Mouse (Mus musculus): Measurements from ENCODE around the gene Lman2. TPM values are rescaled to one million over a fixed set of nuclear protein-coding genes. Genes with fewer than 3 reads are reported as not detected.

Lman2 gene
- polyA plus RNA-seq, 1 experiment from 2014 or later = 45.0 TPM

DNA sequence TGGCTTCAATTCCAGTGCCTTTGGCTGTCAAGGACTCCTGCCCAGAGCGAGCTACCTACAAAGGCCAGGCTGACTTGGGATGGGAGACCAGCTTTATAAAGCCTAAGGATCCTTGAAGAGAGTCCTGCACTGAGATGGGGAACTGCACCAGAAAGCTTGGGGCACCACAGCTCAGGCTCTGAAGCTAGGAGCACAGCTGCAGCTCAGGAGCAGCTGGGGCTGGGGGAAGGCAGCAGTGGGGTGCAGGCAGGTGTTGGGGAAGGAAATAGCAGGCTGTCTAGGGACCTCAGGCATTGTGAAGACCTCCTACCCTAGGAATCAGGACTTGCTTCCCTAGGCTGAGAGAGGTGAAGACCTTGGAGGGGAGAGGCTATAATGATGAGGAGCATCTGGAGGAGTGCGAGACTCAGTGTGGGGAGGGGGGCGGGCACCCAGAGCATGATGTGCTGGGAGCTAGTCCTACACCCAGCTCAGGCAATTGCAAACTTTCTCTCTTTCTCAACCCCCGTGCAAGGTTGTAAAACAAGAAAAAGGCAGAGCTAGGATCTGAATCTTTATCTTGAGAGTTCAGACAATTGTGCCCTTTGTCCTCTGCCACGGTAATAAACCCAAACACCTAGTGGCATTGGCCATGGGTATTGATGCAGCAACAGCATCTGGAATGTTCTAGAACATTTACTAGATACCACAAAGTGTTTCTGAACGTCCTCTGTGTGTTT lies 11.8 kb upstream of the Lman2 start:
- H3K9ac ChIP-seq (ENCODE audit: low read length) = no peak overlapping the region
- H3K4me1 ChIP-seq (ENCODE audit: control insufficient read depth, insufficient read depth, low read length) = no peaks in the 10 kb centered on the region
- no peak for ATAC-seq
- H3K9me3 ChIP-seq (replicated peaks; ENCODE audit: control insufficient read depth, low read length) = no peaks in the 10 kb centered on the region
- no peak overlapping the region for H3K4me3 ChIP-seq (ENCODE audit: low read depth, low read length)
- H3K36me3 ChIP-seq (ENCODE audit: control insufficient read depth, insufficient read depth, low read length) = no peaks in the 10 kb centered on the region
- 70% methylated on average over 6 of the region's 6 CpGs for whole genome bisulfite sequencing
- no peak overlapping the region for H3K27ac ChIP-seq (ENCODE audit: low read depth, low read length)
- no peak overlapping the region for H3K4me2 ChIP-seq (ENCODE audit: low read length)
- H3K27me3 ChIP-seq (replicated peaks; ENCODE audit: control insufficient read depth, insufficient read depth, low read length) = peaks cover 20% of the 10 kb centered on the region
- no peak for DNase-seq (ENCODE audit: low spot score)

DNA sequence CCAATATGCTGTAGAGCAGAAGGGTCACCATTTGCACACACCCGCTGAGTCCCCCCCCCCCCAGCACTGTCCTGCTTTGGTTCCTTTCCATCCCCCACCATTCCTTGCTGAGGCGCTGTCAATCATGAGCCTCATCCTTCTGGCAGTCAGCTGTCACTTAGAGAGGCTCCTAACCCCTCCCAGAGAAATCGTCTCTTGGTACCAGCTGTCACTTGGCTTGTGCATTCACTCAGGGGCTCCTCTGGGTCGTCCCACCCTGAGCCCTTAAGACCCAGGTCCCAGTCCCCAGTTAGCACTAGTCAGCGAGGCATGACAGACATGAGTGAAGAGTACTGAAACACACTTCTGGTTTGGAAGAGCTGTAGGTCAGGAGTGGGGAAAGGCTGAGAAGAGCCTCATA lies 9.2 kb upstream of the Lman2 start:
- 0 out of 2 replicates have a peak, but pooled peaks cover 6% of the 10 kb centered on the region for H3K27me3 ChIP-seq (replicated peaks; ENCODE audit: control insufficient read depth, insufficient read depth, low read length)
- no peaks in the 10 kb centered on the region for H3K4me1 ChIP-seq (ENCODE audit: control insufficient read depth, insufficient read depth, low read length)
- H3K4me2 ChIP-seq (ENCODE audit: low read length) = no peak overlapping the region
- DNase-seq (ENCODE audit: low spot score) = no peak
- WGBS = 52% methylated on average over 4 of the region's 5 CpGs
- no peaks in the 10 kb centered on the region for H3K9me3 ChIP-seq (replicated peaks; ENCODE audit: control insufficient read depth, low read length)
- H3K9ac ChIP-seq (ENCODE audit: low read length) = no peak overlapping the region
- H3K36me3 ChIP-seq (ENCODE audit: control insufficient read depth, insufficient read depth, low read length) = no peaks in the 10 kb centered on the region
- no peak for ATAC-seq
- no peak overlapping the region for H3K4me3 ChIP-seq (ENCODE audit: low read depth, low read length)
- no peak overlapping the region for H3K27ac ChIP-seq (ENCODE audit: low read depth, low read length)

DNA sequence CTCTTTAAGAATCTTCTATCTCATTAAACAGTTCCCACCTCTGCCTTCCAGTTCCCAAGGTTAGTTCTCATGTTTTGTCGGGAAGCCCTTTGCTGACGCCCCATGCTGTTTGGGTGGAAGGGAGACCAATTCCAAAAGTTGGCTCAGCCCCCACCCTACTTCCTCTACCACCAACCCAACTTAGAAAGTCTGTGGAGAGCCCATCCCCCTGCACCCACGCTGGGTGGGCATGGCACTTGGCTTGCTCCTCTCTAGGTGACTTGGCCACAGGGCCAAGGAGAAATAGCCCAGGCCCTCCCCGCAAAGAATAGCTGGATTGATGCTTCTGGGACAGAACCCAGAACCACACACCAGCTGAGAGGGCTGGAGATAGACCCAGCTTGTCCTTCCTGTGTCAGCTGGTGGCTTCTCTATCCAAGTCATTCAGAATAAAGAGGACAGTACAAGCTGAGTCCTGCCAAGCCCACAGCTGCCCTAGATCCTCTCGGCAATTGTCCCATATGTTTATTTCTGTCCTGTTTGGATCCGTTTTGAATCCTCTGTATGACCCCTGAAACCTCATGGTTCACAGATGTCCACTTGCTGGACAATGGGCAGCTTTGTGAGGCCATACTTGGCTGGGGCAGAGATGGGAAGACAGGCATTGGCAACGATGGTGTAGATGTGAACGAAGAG lies 8.6 kb upstream of the Lman2 start:
- no peak overlapping the region for H3K9ac ChIP-seq (ENCODE audit: low read length)
- no peak for DNase-seq (ENCODE audit: low spot score)
- ATAC-seq = no peak
- H3K36me3 ChIP-seq (ENCODE audit: control insufficient read depth, insufficient read depth, low read length) = no peaks in the 10 kb centered on the region
- 0 out of 2 replicates have a peak, but pooled peaks cover 6% of the 10 kb centered on the region for H3K27me3 ChIP-seq (replicated peaks; ENCODE audit: control insufficient read depth, insufficient read depth, low read length)
- H3K9me3 ChIP-seq (replicated peaks; ENCODE audit: control insufficient read depth, low read length) = no peaks in the 10 kb centered on the region
- H3K27ac ChIP-seq (ENCODE audit: low read depth, low read length) = no peak overlapping the region
- H3K4me3 ChIP-seq (ENCODE audit: low read depth, low read length) = no peak overlapping the region
- no peaks in the 10 kb centered on the region for H3K4me1 ChIP-seq (ENCODE audit: control insufficient read depth, insufficient read depth, low read length)
- H3K4me2 ChIP-seq (ENCODE audit: low read length) = no peak overlapping the region
- 79% methylated on average over 8 of the region's 8 CpGs for WGBS

DNA sequence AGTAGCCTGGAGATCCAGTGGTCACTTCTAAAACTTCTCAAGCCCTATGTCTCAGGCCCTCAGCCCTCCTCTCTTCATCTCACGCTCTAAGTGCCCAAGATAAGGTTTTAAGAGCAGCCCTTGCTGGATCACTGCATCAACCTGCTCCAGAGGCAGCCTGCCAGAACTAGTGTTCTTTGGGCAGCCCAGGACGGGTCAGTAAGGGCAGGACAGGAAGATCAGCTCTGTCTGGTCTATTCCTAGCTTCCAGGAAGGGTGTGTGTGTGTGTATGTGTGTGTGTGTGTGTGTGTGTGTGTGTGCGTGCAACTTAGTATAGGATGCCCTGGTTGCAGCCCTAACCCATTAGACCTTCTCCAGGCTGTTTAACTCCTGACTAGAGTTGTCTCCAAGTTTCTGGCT lies 7.7 kb upstream of the Lman2 start:
- no peak for ATAC-seq
- Histone ChIP-seq H3K9me3 (replicated peaks; ENCODE audit: control insufficient read depth, low read length) (no peaks in the 10 kb centered on the region), H3K4me1 (ENCODE audit: control insufficient read depth, insufficient read depth, low read length) (no peaks in the 10 kb centered on the region), H3K27me3 (replicated peaks; ENCODE audit: control insufficient read depth, insufficient read depth, low read length) (0 out of 2 replicates have a peak, but pooled peaks cover 2% of the 10 kb centered on the region), H3K4me3 (ENCODE audit: low read depth, low read length) (no peak overlapping the region), H3K27ac (ENCODE audit: low read depth, low read length) (no peak overlapping the region), H3K9ac (ENCODE audit: low read length) (no peak overlapping the region), H3K36me3 (ENCODE audit: control insufficient read depth, insufficient read depth, low read length) (no peaks in the 10 kb centered on the region), H3K4me2 (ENCODE audit: low read length) (no peak overlapping the region)
- 71% methylated on average over 3 of the region's 3 CpGs for WGBS
- DNase-seq (ENCODE audit: low spot score) = no peak

DNA sequence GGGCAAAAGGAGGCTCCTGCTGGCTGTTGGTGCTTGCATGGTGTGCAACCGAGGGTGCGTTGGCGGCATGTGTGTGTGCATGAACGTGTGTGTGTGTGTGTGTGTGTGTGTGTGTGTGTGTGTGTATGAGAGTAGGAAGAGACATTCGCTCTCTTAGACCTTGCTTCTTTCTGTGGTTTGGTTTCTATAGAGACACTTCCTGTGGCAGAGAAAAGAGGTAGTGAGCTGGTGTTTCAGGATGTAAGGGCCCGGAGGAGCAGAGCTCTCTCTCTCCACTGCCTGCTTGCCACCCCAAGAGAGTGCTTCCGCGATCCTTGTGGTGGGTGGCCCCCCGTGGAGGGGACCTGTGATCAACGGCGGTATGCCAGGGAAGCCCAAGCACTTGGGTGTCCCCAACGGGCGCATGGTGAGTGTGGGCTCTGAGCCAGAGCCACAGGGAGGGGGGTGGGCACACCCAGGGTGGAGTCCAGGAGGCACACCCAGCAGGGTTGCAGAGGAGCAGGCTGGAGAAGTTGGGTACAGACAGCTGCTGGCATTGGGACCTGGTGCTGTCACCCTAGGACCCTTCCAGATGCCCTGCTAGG lies 7.0 kb upstream of the Lman2 start, which contains the start of gene Rgs14:
TSS of gene Rgs14 (plus strand) at position 202 of the 584 bp plus-strand sequence.
- DNase-seq (ENCODE audit: low spot score) (no peak), ATAC-seq (no peak)
- H3K4me1 ChIP-seq (ENCODE audit: control insufficient read depth, insufficient read depth, low read length) = no peaks in the 10 kb centered on the region
- H3K4me2 ChIP-seq (ENCODE audit: low read length) = no peak within 1 kb of the TSS
- H3K36me3 ChIP-seq (ENCODE audit: control insufficient read depth, insufficient read depth, low read length) = no peaks in the 10 kb centered on the region
- 0 out of 2 replicates have a peak, but pooled peaks cover 2% of the 10 kb centered on the region for H3K27me3 ChIP-seq (replicated peaks; ENCODE audit: control insufficient read depth, insufficient read depth, low read length)
- H3K9me3 ChIP-seq (replicated peaks; ENCODE audit: control insufficient read depth, low read length) = no peaks in the 10 kb centered on the region
- no peak within 1 kb of the TSS for H3K27ac ChIP-seq (ENCODE audit: low read depth, low read length)
- 61% methylated on average over 13 of the region's 13 CpGs for WGBS
- H3K9ac ChIP-seq (ENCODE audit: low read length) = no peak within 1 kb of the TSS
- H3K4me3 ChIP-seq (ENCODE audit: low read depth, low read length) = no peak within 1 kb of the TSS

DNA sequence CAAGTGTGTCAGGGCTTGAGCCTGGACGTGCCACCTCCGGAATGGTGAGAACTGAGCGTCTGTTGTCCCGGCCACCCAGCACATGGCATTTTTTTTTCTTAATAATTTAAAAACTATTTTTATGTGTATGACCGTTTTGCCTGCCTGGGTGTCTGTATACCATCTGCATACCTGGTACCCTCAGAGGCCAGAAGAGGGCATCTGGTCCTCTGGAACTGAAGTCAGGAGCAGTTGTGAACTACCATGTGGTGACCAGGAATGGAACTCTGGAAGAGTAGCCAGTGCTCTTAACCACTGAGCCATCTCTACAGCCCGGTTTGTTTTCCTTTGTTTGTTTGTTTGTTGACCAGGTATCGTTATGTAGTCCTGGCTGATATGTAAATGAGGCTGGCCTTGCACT lies 5.8 kb upstream of the Lman2 start:
- H3K36me3 ChIP-seq (ENCODE audit: control insufficient read depth, insufficient read depth, low read length) = no peaks in the 10 kb centered on the region
- H3K9ac ChIP-seq (ENCODE audit: low read length) = no peak overlapping the region
- H3K9me3 ChIP-seq (replicated peaks; ENCODE audit: control insufficient read depth, low read length) = no peaks in the 10 kb centered on the region
- 0 out of 2 replicates have a peak, but pooled peaks cover 2% of the 10 kb centered on the region for H3K27me3 ChIP-seq (replicated peaks; ENCODE audit: control insufficient read depth, insufficient read depth, low read length)
- ATAC-seq = no peak
- no peaks in the 10 kb centered on the region for H3K4me1 ChIP-seq (ENCODE audit: control insufficient read depth, insufficient read depth, low read length)
- H3K27ac ChIP-seq (ENCODE audit: low read depth, low read length) = no peak overlapping the region
- H3K4me2 ChIP-seq (ENCODE audit: low read length) = no peak overlapping the region
- no peak for DNase-seq (ENCODE audit: low spot score)
- WGBS = 81% methylated on average over 7 of the region's 7 CpGs
- H3K4me3 ChIP-seq (ENCODE audit: low read depth, low read length) = no peak overlapping the region

DNA sequence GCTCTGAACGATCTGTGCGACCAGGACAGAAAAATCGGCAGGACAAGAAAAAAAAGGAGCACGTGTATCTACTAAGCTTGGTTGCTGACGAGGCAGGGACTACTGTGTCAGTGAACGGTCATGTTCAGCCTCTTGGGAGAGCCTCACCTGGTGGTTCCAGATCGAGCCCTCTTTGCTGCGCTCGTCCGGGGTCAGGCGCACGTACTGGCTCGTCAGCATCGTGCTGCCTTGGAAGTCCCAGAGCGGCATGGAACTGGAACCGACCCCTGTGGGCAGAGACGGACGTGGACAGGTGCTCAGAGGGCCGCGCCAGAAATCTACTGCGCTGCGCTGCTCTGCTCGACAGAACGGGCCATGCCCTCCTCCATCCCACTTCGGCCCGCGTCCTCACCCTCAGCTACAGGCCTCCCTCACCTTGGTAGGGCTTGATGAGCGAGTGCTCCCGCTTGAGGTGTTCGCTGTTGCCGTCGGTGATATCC lies 570 bp downstream of the Lman2 start:
- Histone ChIP-seq H3K27me3 (replicated peaks; ENCODE audit: control insufficient read depth, insufficient read depth, low read length) (0 out of 2 replicates have a peak, but pooled peaks cover 2% of the 10 kb centered on the region), H3K4me2 (ENCODE audit: low read length) (peak overlapping the region; percentile 86), H3K27ac (ENCODE audit: low read depth, low read length) (peak overlapping the region; percentile 89), H3K36me3 (ENCODE audit: control insufficient read depth, insufficient read depth, low read length) (peaks cover 34% of the 10 kb centered on the region), H3K9me3 (replicated peaks; ENCODE audit: control insufficient read depth, low read length) (no peaks in the 10 kb centered on the region), H3K4me3 (ENCODE audit: low read depth, low read length) (peak overlapping the region; percentile 94), H3K4me1 (ENCODE audit: control insufficient read depth, insufficient read depth, low read length) (peaks cover 10% of the 10 kb centered on the region), H3K9ac (ENCODE audit: low read length) (peak overlapping the region; percentile 85)
- WGBS = under 1% methylated on average over 32 of the region's 32 CpGs
- ATAC-seq (peak; percentile 50), DNase-seq (ENCODE audit: low spot score) (no peak)

DNA sequence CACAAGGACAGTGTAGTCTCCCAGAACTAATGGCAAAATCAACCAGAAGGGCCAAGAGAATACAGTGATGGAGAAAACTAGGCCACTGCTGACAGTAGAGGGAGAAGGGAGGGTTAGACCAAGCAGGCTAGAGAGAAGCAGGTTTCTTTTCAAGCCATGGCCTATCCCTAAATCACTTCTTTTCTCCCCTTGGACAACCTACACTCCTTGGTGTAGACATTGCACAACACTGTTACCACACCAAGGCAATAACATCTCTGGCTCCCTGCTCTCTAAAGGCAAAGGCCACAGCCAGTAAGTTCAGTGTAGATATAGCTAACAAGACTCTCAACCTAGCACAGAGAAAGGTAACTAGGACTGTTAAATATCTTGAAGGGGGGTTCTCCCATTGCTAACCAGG lies 1.4 kb downstream of the Lman2 start:
- H3K4me2 ChIP-seq (ENCODE audit: low read length) = peak overlapping the region; percentile 86
- peaks cover 40% of the 10 kb centered on the region for H3K36me3 ChIP-seq (ENCODE audit: control insufficient read depth, insufficient read depth, low read length)
- no peak overlapping the region for H3K27ac ChIP-seq (ENCODE audit: low read depth, low read length)
- ATAC-seq (no peak), DNase-seq (ENCODE audit: low spot score) (no peak)
- peaks cover 10% of the 10 kb centered on the region for H3K4me1 ChIP-seq (ENCODE audit: control insufficient read depth, insufficient read depth, low read length)
- H3K27me3 ChIP-seq (replicated peaks; ENCODE audit: control insufficient read depth, insufficient read depth, low read length) = no peaks in the 10 kb centered on the region
- no peaks in the 10 kb centered on the region for H3K9me3 ChIP-seq (replicated peaks; ENCODE audit: control insufficient read depth, low read length)
- peak overlapping the region; percentile 94 for H3K4me3 ChIP-seq (ENCODE audit: low read depth, low read length)
- peak overlapping the region; percentile 85; the same call in 1 of the 2 replicates for H3K9ac ChIP-seq (ENCODE audit: low read length)
